Mouse (Mus musculus) C2C12 (cell line): ENCODE results near the gene Fancc.

Experiments
- CEBPB ChIP-seq: IDR thresholded peaks from one replicate; pipeline ENCODE4 v1.6.1; 2011; ENCODE audit warnings: low read depth, mild to moderate bottlenecking, control low read depth, moderate library complexity
- CTCF ChIP-seq: IDR thresholded peaks from one replicate; pipeline ENCODE4 v1.5.1; 2011; ENCODE audit not compliant: control insufficient read depth, insufficient read depth, insufficient read length
- MAX ChIP-seq: IDR thresholded peaks from one replicate; pipeline ENCODE4 v1.6.1; 2011; ENCODE audit warnings: mild to moderate bottlenecking, control low read depth
- MYOD1 ChIP-seq: IDR thresholded peaks from one replicate; pipeline ENCODE4 v1.6.1; 2011; ENCODE audit warnings: low read depth; ENCODE audit not compliant: control insufficient read depth, insufficient read length
- MYOG ChIP-seq: IDR thresholded peaks from one replicate; pipeline ENCODE4 v1.6.1; 2011; ENCODE audit not compliant: control insufficient read depth, insufficient read length; ENCODE audit errors: extremely low read depth
- USF1 ChIP-seq: IDR thresholded peaks from one replicate; pipeline ENCODE4 v1.6.1; 2011; ENCODE audit warnings: low read depth, mild to moderate bottlenecking, control low read depth, moderate library complexity

DNA sequence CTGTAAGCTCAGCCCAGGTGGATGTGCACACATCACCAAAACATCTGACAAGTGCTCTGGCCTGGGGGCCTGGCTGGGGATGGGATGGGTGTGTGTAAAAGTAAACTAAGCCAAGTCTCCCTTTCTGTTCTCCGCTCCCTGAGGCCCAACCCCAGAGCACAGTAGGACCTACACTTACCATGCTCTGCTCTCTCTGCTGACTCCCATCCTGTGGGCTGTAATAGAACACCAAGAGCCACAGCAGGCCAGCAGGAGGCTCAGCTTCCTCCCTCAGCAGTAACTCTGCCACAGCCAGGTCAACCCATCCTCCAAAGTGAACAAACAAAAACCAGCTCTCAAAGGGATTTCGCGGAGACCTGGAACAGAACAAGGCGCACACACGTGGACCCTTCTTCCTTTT, 175.4 kb downstream of the Fancc start:
- TF ChIP-seq CTCF (no peak), MYOD1 (no peak), MYOG (no peak), MAX (no peak), USF1 (no peak), CEBPB (no peak)
